Mouse (Mus musculus) hindbrain, postnatal 0 days (tissue): ENCODE data around the gene Prorsd1. TPM values are rescaled to one million over a fixed set of nuclear protein-coding genes. Genes with fewer than 3 reads are reported as not detected.
A peak's percentile ranks its signal among the peaks of the same experiment; 100 is the strongest.
"Not testable (repeated sequence)": the region's sequence is repeated elsewhere in the genome, so short reads cannot be mapped to it uniquely, and the experiment has no call there.

Experiments
- ATAC-seq: fragments of 200-750 bp; cut with Nextera tagmentation; 2 replicates; pipeline ENCODE4 v1.8.0; 2017; ENCODE audit warnings: mild to moderate bottlenecking, moderate TSS enrichment, moderate library complexity
- DNase-seq: peaks from one replicate; pipeline ENCODE4 v3.0.0-alpha.2; 2015; ENCODE audit warnings: low spot score
- H3K27ac ChIP-seq: fragments of 300-500 bp; sonication (generic); 2 replicates; pipeline ENCODE4 v1.5.1; 2014; ENCODE audit warnings: mild to moderate bottlenecking
- H3K27me3 ChIP-seq: fragments of 300-500 bp; sonication (generic); 2 replicates; pipeline ENCODE4 v1.6.1; 2014; ENCODE audit warnings: low read length, mixed read lengths; ENCODE audit not compliant: insufficient read depth
- H3K36me3 ChIP-seq: fragments of 300-500 bp; sonication (generic); 2 replicates; pipeline ENCODE4 v1.6.1; 2014; ENCODE audit warnings: low read length, mixed read lengths; ENCODE audit not compliant: insufficient read depth
- H3K4me1 ChIP-seq: fragments of 300-500 bp; sonication (generic); 2 replicates; pipeline ENCODE4 v1.6.1; 2014; ENCODE audit warnings: antibody characterized with exemption, low read length, mixed read lengths; ENCODE audit not compliant: insufficient read depth
- H3K4me2 ChIP-seq: fragments of 300-500 bp; sonication (generic); 2 replicates; pipeline ENCODE4 v1.6.1; 2014; ENCODE audit warnings: low read depth, mild to moderate bottlenecking, low read length, moderate library complexity, mixed read lengths
- H3K4me3 ChIP-seq: fragments of 300-500 bp; sonication (generic); 2 replicates; pipeline ENCODE4 v1.5.1; 2014; ENCODE audit warnings: low read length
- H3K9ac ChIP-seq: fragments of 300-500 bp; sonication (generic); replicated peaks from 2 replicates; pipeline ENCODE4 v1.6.1; 2014; ENCODE audit warnings: mild to moderate bottlenecking, low read length, moderate library complexity, mixed read lengths
- H3K9me3 ChIP-seq: fragments of 300-500 bp; sonication (generic); 2 replicates; pipeline ENCODE4 v1.6.1; 2016; ENCODE audit warnings: low read length, mixed read lengths
- CTCF ChIP-seq: IDR thresholded peaks from 2 replicates; pipeline ENCODE4 v1.5.1; 2016; ENCODE audit warnings: antibody characterized with exemption, control low read depth, low read depth
- WGBS: fragments of 180-500 bp; shearing (Covaris S2); extraction: QIAGEN DNeasy Blood & Tissue Kit; methylation state at CpG from one replicate; pipeline ENCODE4 v1.1.7; 2014; 5-methylcytosine and 5-hydroxymethylcytosine counted together
- polyA plus RNA-seq: library from polyadenylated mRNA; unstranded; fragments of >200 nt; fragmentation: Nextera tagmentation; extraction: Ambion mirVana; gene quantifications from 2 replicates; pipeline ENCODE4 v1.2.1, GENCODE M21; 2015
- total RNA-seq: library from RNA; depleted of rRNA; stranded (reverse); fragments of >200 nt; gene quantifications from 2 replicates; pipeline ENCODE4 v1.2.3, GENCODE M21; 2014

Prorsd1 gene
- total and polyA plus RNA-seq, 2 experiments from 2014 or later: 3.8 to 10.8 TPM

GRCm38 (mm10) chr11:29547752-29548503 is 33.1 kb upstream of the Prorsd1 start, which contains the start of the genes Clhc1 and Rps27a:
Gene Clhc1, plus strand, starts transcription at chr11:29547950.
Gene Rps27a, minus strand, starts transcription at chr11:29548109.
- TF ChIP-seq CTCF: peak; percentile 44
- H3K4me3 ChIP-seq: peak within 1 kb of the TSS; percentile 77
- H3K27ac ChIP-seq: peak within 1 kb of the TSS; percentile 93
- peak within 1 kb of the TSS; percentile 80 for H3K4me2 ChIP-seq
- no peaks in the 10 kb centered on the region for H3K9me3 ChIP-seq
- peak within 1 kb of the TSS; percentile 84 for H3K9ac ChIP-seq
- ATAC-seq: peak; percentile 98
- H3K27me3 ChIP-seq: no peaks in the 10 kb centered on the region
- H3K36me3 ChIP-seq: peaks cover 18% of the 10 kb centered on the region; the same call in 1 of the 2 replicates
- WGBS: under 1% methylated on average over 46 of the region's 46 CpGs
- DNase-seq: peak; percentile 95
- H3K4me1 ChIP-seq: peaks cover 6% of the 10 kb centered on the region; the same call in 1 of the 2 replicates

- Histone ChIP-seq H3K9me3 (no peaks in the 10 kb centered on the region), H3K27me3 (no peaks in the 10 kb centered on the region), H3K4me3 (peak overlapping the region; percentile 77), H3K4me1 (peaks cover 6% of the 10 kb centered on the region; the same call in 1 of the 2 replicates), H3K9ac (peak overlapping the region; percentile 84), H3K36me3 (peaks cover 20% of the 10 kb centered on the region), H3K27ac (peak overlapping the region; percentile 93), H3K4me2 (peak overlapping the region; percentile 80)
- no peak for TF ChIP-seq CTCF
- under 1% methylated on average over 27 of the region's 27 CpGs for WGBS
- DNase-seq: no peak
- peak; percentile 25 for ATAC-seq
Observed at GRCm38 (mm10) chr11:29547249-29547751, 32.5 kb upstream of the Prorsd1 start.

- Histone ChIP-seq H3K27me3 (no peaks in the 10 kb centered on the region), H3K36me3 (peaks cover 22% of the 10 kb centered on the region), H3K4me3 (peak overlapping the region; percentile 77), H3K27ac (no peak overlapping the region), H3K4me1 (peaks cover 6% of the 10 kb centered on the region; the same call in 1 of the 2 replicates), H3K9me3 (no peaks in the 10 kb centered on the region), H3K4me2 (peak overlapping the region; percentile 80), H3K9ac (peak overlapping the region; percentile 84)
- WGBS: 21% methylated on average over 2 of the region's 2 CpGs
- TF ChIP-seq CTCF: no peak
- ATAC-seq (no peak), DNase-seq (no peak)
Observed at GRCm38 (mm10) chr11:29546762-29547161, 31.9 kb upstream of the Prorsd1 start.

GRCm38 (mm10) chr11:29546297-29546696 is 31.5 kb upstream of the Prorsd1 start:
- not testable (repeated sequence) for ATAC-seq, H3K9me3 ChIP-seq, H3K4me1 ChIP-seq, H3K27ac ChIP-seq, DNase-seq, H3K27me3 ChIP-seq
- Histone ChIP-seq H3K9ac (peak overlapping the region; percentile 84; the same call in 1 of the 2 replicates), H3K4me2 (peak overlapping the region; percentile 80), H3K4me3 (peak overlapping the region; percentile 77; the same call in 1 of the 2 replicates), H3K36me3 (peaks cover 26% of the 10 kb centered on the region)
- WGBS: 78% methylated on average over 2 of the region's 2 CpGs

- not testable (repeated sequence) for ATAC-seq, H3K4me3 ChIP-seq, DNase-seq, H3K27me3 ChIP-seq, H3K9me3 ChIP-seq, H3K27ac ChIP-seq, H3K4me2 ChIP-seq, H3K4me1 ChIP-seq, H3K9ac ChIP-seq
- H3K36me3 ChIP-seq: peaks cover 34% of the 10 kb centered on the region
- WGBS: 86% methylated on average over 4 of the region's 4 CpGs
Observed at GRCm38 (mm10) chr11:29545150-29545752, 30.4 kb upstream of the Prorsd1 start.

GRCm38 (mm10) chr11:29544225-29544945 is 29.6 kb upstream of the Prorsd1 start:
- Histone ChIP-seq H3K27ac (no peak overlapping the region), H3K27me3 (no peaks in the 10 kb centered on the region), H3K9ac (no peak overlapping the region), H3K4me3 (no peak overlapping the region), H3K4me2 (no peak overlapping the region), H3K9me3 (no peaks in the 10 kb centered on the region), H3K36me3 (peaks cover 34% of the 10 kb centered on the region), H3K4me1 (peaks cover 6% of the 10 kb centered on the region; the same call in 1 of the 2 replicates)
- ATAC-seq: no peak
- no peak for TF ChIP-seq CTCF
- WGBS: 89% methylated on average over 3 of the region's 3 CpGs
- no peak for DNase-seq
